Mouse (Mus musculus) G1E (cell line): Measurements from ENCODE around the gene Stx7.

Source experiments
- CTCF ChIP-seq: IDR thresholded peaks from 2 replicates; pipeline ENCODE4 v1.5.1; 2012; ENCODE audit warnings: low read depth, low read length, inconsistent platforms, mixed read lengths
- GATA1 ChIP-seq: IDR thresholded peaks from 2 replicates; pipeline ENCODE4 v1.6.1; 2012; ENCODE audit warnings: borderline replicate concordance, low read length, inconsistent platforms, mixed read lengths

GRCm38 (mm10) chr10:24199303-24199702, 50.2 kb downstream of the Stx7 start:
- TF ChIP-seq CTCF = no peak
- TF ChIP-seq GATA1 = no peak
